Mouse (Mus musculus): ENCODE measurements around the gene Il16. TPM values are rescaled to one million over a fixed set of nuclear protein-coding genes. Genes with fewer than 3 reads are reported as not detected.

The Il16 gene
- total and polyA plus RNA-seq, 2 experiments from 2014 or later, result 0.85 to 0.99 TPM

- TF ChIP-seq CTCF (IDR thresholded peaks at IDR 0.05), result no peak
- H3K9me3 ChIP-seq (ENCODE audit: low read length), result no peaks in the 10 kb centered on the region
- no peak overlapping the region for H3K9ac ChIP-seq (replicated peaks; ENCODE audit: low read length, poor library complexity, severe bottlenecking)
- H3K27me3 ChIP-seq (ENCODE audit: insufficient read depth, low read length), result no peaks in the 10 kb centered on the region
- 88% methylated on average over 10 of the region's 10 CpGs for WGBS
- H3K4me2 ChIP-seq (ENCODE audit: low read depth, low read length, poor library complexity, severe bottlenecking), result no peak overlapping the region
- no peaks in the 10 kb centered on the region; the same call in 1 of the 2 replicates for H3K4me1 ChIP-seq (ENCODE audit: insufficient read depth, low read length)
- H3K27ac ChIP-seq (ENCODE audit: low read depth, low read length), result no peak overlapping the region
- H3K4me3 ChIP-seq (ENCODE audit: low read depth, low read length), result no peak overlapping the region
- DNase-seq (ENCODE audit: low spot score) (no peak), ATAC-seq (ENCODE audit: low FRiP score) (no peak)
- H3K36me3 ChIP-seq (ENCODE audit: insufficient read depth, low read length), result no peaks in the 10 kb centered on the region
Measured at GRCm38 (mm10) chr7:83738623-83739462, 6.7 kb downstream of the Il16 start.

- Histone ChIP-seq H3K4me2 (ENCODE audit: low read depth, low read length, poor library complexity, severe bottlenecking) (no peak overlapping the region), H3K9me3 (ENCODE audit: low read length) (no peaks in the 10 kb centered on the region)
- 85% methylated on average over 6 of the region's 6 CpGs for WGBS
Measured at GRCm38 (mm10) chr7:83737914-83738490, 7.5 kb downstream of the Il16 start.

GRCm38 (mm10) chr7:83736341-83737115 is 9.0 kb downstream of the Il16 start:
- no peak for ATAC-seq (ENCODE audit: low FRiP score)
- Histone ChIP-seq H3K27ac (ENCODE audit: low read depth, low read length) (no peak overlapping the region), H3K9ac (replicated peaks; ENCODE audit: low read length, poor library complexity, severe bottlenecking) (no peak overlapping the region), H3K36me3 (ENCODE audit: insufficient read depth, low read length) (no peaks in the 10 kb centered on the region), H3K4me1 (ENCODE audit: insufficient read depth, low read length) (no peaks in the 10 kb centered on the region), H3K4me3 (ENCODE audit: low read depth, low read length) (no peak overlapping the region), H3K9me3 (ENCODE audit: low read length) (no peaks in the 10 kb centered on the region), H3K27me3 (ENCODE audit: insufficient read depth, low read length) (no peaks in the 10 kb centered on the region), H3K4me2 (ENCODE audit: low read depth, low read length, poor library complexity, severe bottlenecking) (no peak overlapping the region)
- 83% methylated on average over 6 of the region's 6 CpGs for WGBS
- TF ChIP-seq CTCF (IDR thresholded peaks at IDR 0.05), result no peak
- DNase-seq (ENCODE audit: low spot score), result no peak

More at GRCm38 (mm10) chr7:83737914-83738490, 7.5 kb downstream of the Il16 start:
- H3K36me3 ChIP-seq (ENCODE audit: insufficient read depth, low read length), result no peaks in the 10 kb centered on the region
- DNase-seq (ENCODE audit: low spot score) (no peak), ATAC-seq (ENCODE audit: low FRiP score) (no peak)
- H3K9ac ChIP-seq (replicated peaks; ENCODE audit: low read length, poor library complexity, severe bottlenecking), result no peak overlapping the region
- no peak overlapping the region for H3K4me3 ChIP-seq (ENCODE audit: low read depth, low read length)
- no peak overlapping the region for H3K27ac ChIP-seq (ENCODE audit: low read depth, low read length)
- no peaks in the 10 kb centered on the region for H3K27me3 ChIP-seq (ENCODE audit: insufficient read depth, low read length)
- TF ChIP-seq CTCF (IDR thresholded peaks at IDR 0.05), result no peak
- no peaks in the 10 kb centered on the region for H3K4me1 ChIP-seq (ENCODE audit: insufficient read depth, low read length)

GRCm38 (mm10) chr7:83735108-83735781 is 10.3 kb downstream of the Il16 start:
- Histone ChIP-seq H3K27ac (ENCODE audit: low read depth, low read length) (no peak overlapping the region), H3K4me3 (ENCODE audit: low read depth, low read length) (no peak overlapping the region), H3K36me3 (ENCODE audit: insufficient read depth, low read length) (no peaks in the 10 kb centered on the region), H3K4me2 (ENCODE audit: low read depth, low read length, poor library complexity, severe bottlenecking) (no peak overlapping the region), H3K4me1 (ENCODE audit: insufficient read depth, low read length) (no peaks in the 10 kb centered on the region), H3K9me3 (ENCODE audit: low read length) (no peaks in the 10 kb centered on the region), H3K27me3 (ENCODE audit: insufficient read depth, low read length) (no peaks in the 10 kb centered on the region), H3K9ac (replicated peaks; ENCODE audit: low read length, poor library complexity, severe bottlenecking) (no peak overlapping the region)
- DNase-seq (ENCODE audit: low spot score) (no peak), ATAC-seq (ENCODE audit: low FRiP score) (no peak)
- WGBS, result 87% methylated on average over 7 of the region's 7 CpGs
- TF ChIP-seq CTCF (IDR thresholded peaks at IDR 0.05), result no peak

- Histone ChIP-seq H3K36me3 (ENCODE audit: insufficient read depth, low read length) (no peaks in the 10 kb centered on the region), H3K9ac (replicated peaks; ENCODE audit: low read length, poor library complexity, severe bottlenecking) (no peak overlapping the region), H3K27me3 (ENCODE audit: insufficient read depth, low read length) (no peaks in the 10 kb centered on the region), H3K4me2 (ENCODE audit: low read depth, low read length, poor library complexity, severe bottlenecking) (no peak overlapping the region), H3K27ac (ENCODE audit: low read depth, low read length) (no peak overlapping the region), H3K4me3 (ENCODE audit: low read depth, low read length) (no peak overlapping the region), H3K4me1 (ENCODE audit: insufficient read depth, low read length) (no peaks in the 10 kb centered on the region), H3K9me3 (ENCODE audit: low read length) (no peaks in the 10 kb centered on the region)
- DNase-seq (ENCODE audit: low spot score) (no peak), ATAC-seq (ENCODE audit: low FRiP score) (no peak)
- 55% methylated on average over 6 of the region's 6 CpGs for WGBS
- no peak for TF ChIP-seq CTCF (IDR thresholded peaks at IDR 0.05)
Measured at GRCm38 (mm10) chr7:83734671-83735082, 10.8 kb downstream of the Il16 start.

Measured in midbrain, postnatal 0 days (tissue).